Mouse (Mus musculus) kidney, postnatal 0 days (tissue): ENCODE results near the gene Calm2. TPM values are rescaled to one million over a fixed set of nuclear protein-coding genes. Genes with fewer than 3 reads are reported as not detected.

Experiments
- ATAC-seq: fragments of 200-750 bp; cut with Nextera tagmentation; replicated peaks from 2 replicates; pipeline ENCODE4 v1.8.0; 2017; ENCODE audit warnings: low read depth, moderate number of reproducible peaks, moderate TSS enrichment, moderate library complexity; ENCODE audit not compliant: low FRiP score
- DNase-seq: peaks from one replicate; pipeline ENCODE4 v3.0.0-alpha.2; 2016; ENCODE audit warnings: low spot score
- H3K27ac ChIP-seq: fragments of 300-500 bp; sonication (generic); 2 replicates; pipeline ENCODE4 v1.5.1; 2014; ENCODE audit warnings: mild to moderate bottlenecking
- H3K27me3 ChIP-seq: fragments of 300-500 bp; sonication (generic); 2 replicates; pipeline ENCODE4 v1.6.1; 2014; ENCODE audit warnings: low read length, mixed read lengths; ENCODE audit not compliant: insufficient read depth
- H3K36me3 ChIP-seq: fragments of 300-500 bp; sonication (generic); 2 replicates; pipeline ENCODE4 v1.6.1; 2014; ENCODE audit warnings: low read length, mixed read lengths; ENCODE audit not compliant: insufficient read depth
- H3K4me1 ChIP-seq: fragments of 300-500 bp; sonication (generic); replicated peaks from 2 replicates; pipeline ENCODE4 v1.6.1; 2014; ENCODE audit warnings: antibody characterized with exemption, low read length, mixed read lengths; ENCODE audit not compliant: insufficient read depth
- H3K4me2 ChIP-seq: fragments of 300-500 bp; sonication (generic); 2 replicates; pipeline ENCODE4 v1.6.1; 2014; ENCODE audit warnings: mild to moderate bottlenecking, low read length, moderate library complexity, mixed read lengths
- H3K4me3 ChIP-seq: fragments of 300-500 bp; sonication (generic); replicated peaks from 2 replicates; pipeline ENCODE4 v1.5.1; 2014; ENCODE audit warnings: low read depth, low read length
- H3K9ac ChIP-seq: fragments of 300-500 bp; sonication (generic); 2 replicates; pipeline ENCODE4 v1.6.1; 2014; ENCODE audit warnings: low read depth, low read length
- H3K9me3 ChIP-seq: fragments of 300-500 bp; sonication (generic); replicated peaks from 2 replicates; pipeline ENCODE4 v1.6.1; 2016; ENCODE audit warnings: low read length, inconsistent platforms, mixed read lengths
- CTCF ChIP-seq: IDR thresholded peaks from 2 replicates; pipeline ENCODE4 v1.5.1; 2016; ENCODE audit warnings: antibody characterized with exemption, low read depth, mild to moderate bottlenecking, moderate library complexity
- WGBS: fragments of 180-500 bp; shearing (Covaris S2); extraction: QIAGEN DNeasy Blood & Tissue Kit; methylation state at CpG from one replicate; pipeline ENCODE4 v1.1.7; 2014; 5-methylcytosine and 5-hydroxymethylcytosine counted together
- polyA plus RNA-seq: library from polyadenylated mRNA; unstranded; fragments of >200 nt; fragmentation: Nextera tagmentation; extraction: Ambion mirVana; gene quantifications from 2 replicates; pipeline ENCODE4 v1.2.1, GENCODE M21; 2015

The Calm2 gene
- polyA plus RNA-seq, 1 experiment from 2014 or later: 1,007 TPM

DNA sequence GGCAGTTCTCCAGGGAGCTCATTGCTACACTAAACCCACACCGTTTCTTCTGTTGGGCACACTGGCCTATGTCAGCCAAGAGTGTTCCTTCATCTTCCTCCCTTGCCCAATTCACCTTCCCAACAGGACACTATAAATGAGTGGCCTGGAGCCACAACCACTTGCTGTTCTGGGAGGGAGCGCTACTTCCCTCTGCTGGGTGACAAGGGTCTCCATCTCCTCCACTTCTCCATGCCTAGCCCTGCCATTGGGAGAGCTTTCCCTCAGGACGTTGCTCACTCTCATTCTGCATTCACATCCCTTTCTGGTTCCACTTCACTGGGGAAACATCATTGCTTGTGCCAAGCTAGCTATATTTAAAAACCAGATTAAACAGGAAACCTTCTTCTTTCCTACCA is 14.8 kb upstream of the Calm2 start:
- DNase-seq (no peak), ATAC-seq (no peak)
- no peaks in the 10 kb centered on the region for H3K36me3 ChIP-seq
- no peaks in the 10 kb centered on the region for H3K9me3 ChIP-seq
- peaks cover 29% of the 10 kb centered on the region for H3K4me1 ChIP-seq
- no peak overlapping the region for H3K4me2 ChIP-seq
- H3K9ac ChIP-seq: no peak overlapping the region
- H3K27ac ChIP-seq: no peak overlapping the region
- peak; percentile 52; the same call in 1 of the 2 replicates for TF ChIP-seq CTCF
- H3K27me3 ChIP-seq: no peaks in the 10 kb centered on the region
- WGBS: 47% methylated on average over 3 of the region's 3 CpGs
- no peak overlapping the region for H3K4me3 ChIP-seq

- ATAC-seq (no peak), DNase-seq (no peak)
- 22% methylated on average over 17 of the region's 17 CpGs for WGBS
- TF ChIP-seq CTCF: no peak
- H3K4me1 ChIP-seq: peaks cover 29% of the 10 kb centered on the region
- H3K4me2 ChIP-seq: peak overlapping the region; percentile 48
- 0 out of 2 replicates have a peak overlapping the region, but pooled peaks have one; percentile 33 for H3K9ac ChIP-seq
- no peaks in the 10 kb centered on the region for H3K36me3 ChIP-seq
- no peaks in the 10 kb centered on the region for H3K27me3 ChIP-seq
- peak overlapping the region; percentile 79 for H3K27ac ChIP-seq
- 0 out of 2 replicates have a peak overlapping the region, but pooled peaks have one; percentile 3 for H3K4me3 ChIP-seq
- no peaks in the 10 kb centered on the region for H3K9me3 ChIP-seq
These were observed 14.1 kb upstream of the Calm2 start for GRCm38 (mm10) chr17:87460669-87461498.

DNA sequence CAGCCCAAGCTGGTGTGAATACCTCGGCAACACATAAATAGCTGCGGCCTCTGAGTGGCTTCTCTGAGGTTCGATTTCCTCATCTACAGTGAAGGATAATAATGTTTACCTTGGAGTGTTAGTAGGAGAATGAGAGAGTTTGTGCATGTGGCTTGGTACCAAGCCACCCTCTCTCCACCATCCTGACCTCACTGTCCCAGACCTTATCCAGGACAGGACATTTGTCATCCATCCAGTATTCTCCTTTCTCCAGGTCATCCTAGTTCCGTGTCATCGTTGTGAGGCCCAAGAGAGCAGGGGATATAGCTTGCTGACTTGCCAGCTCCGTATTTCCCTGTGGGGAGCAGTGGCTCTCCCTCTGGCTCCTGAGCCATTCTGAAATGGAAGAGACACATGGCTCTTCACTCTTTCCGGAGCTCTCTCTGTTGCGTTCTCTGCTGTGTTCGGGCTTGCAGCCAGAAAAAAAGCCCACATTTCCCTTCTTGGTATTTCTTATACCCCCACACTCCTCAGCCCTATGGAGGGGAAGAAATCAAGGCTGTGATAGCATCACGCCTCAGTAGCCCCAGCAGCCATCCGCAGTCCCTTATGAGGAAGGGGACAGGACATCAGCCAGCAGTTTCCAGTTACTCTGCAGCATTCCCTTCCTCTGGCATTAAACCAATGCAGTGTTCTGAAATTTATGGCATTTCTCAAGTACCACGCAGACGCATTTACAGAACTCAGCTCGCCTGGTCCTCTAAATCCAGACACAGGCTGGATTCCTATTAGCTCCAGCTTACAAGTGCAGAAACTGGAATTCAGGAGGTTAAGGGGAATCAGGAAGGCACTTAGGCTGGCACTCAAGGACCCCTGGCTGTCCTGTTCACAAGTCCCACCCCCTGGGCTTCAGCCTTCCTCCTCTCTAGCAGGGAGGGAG is 13.3 kb upstream of the Calm2 start:
- ATAC-seq: peak; percentile 31; the same call in 1 of the 2 replicates
- peak; percentile 81 for DNase-seq
- H3K4me1 ChIP-seq: peaks cover 29% of the 10 kb centered on the region
- no peaks in the 10 kb centered on the region for H3K27me3 ChIP-seq
- WGBS: 6% methylated on average over 14 of the region's 14 CpGs
- H3K9ac ChIP-seq: peak overlapping the region; percentile 33; the same call in 1 of the 2 replicates
- H3K36me3 ChIP-seq: no peaks in the 10 kb centered on the region
- TF ChIP-seq CTCF: no peak
- H3K4me3 ChIP-seq: 0 out of 2 replicates have a peak overlapping the region, but pooled peaks have one; percentile 3
- H3K9me3 ChIP-seq: no peaks in the 10 kb centered on the region
- peak overlapping the region; percentile 79 for H3K27ac ChIP-seq
- H3K4me2 ChIP-seq: peak overlapping the region; percentile 48

- no peak overlapping the region for H3K4me3 ChIP-seq
- H3K4me1 ChIP-seq: peaks cover 29% of the 10 kb centered on the region
- H3K4me2 ChIP-seq: peak overlapping the region; percentile 48
- WGBS: 6% methylated on average over 15 of the region's 17 CpGs
- peak; percentile 86 for DNase-seq
- no peak for TF ChIP-seq CTCF
- no peaks in the 10 kb centered on the region for H3K9me3 ChIP-seq
- ATAC-seq: peak; percentile 88
- H3K36me3 ChIP-seq: no peaks in the 10 kb centered on the region
- 0 out of 2 replicates have a peak overlapping the region, but pooled peaks have one; percentile 13 for H3K9ac ChIP-seq
- H3K27ac ChIP-seq: peak overlapping the region; percentile 79
- no peaks in the 10 kb centered on the region for H3K27me3 ChIP-seq
These were observed 12.4 kb upstream of the Calm2 start for GRCm38 (mm10) chr17:87458911-87459749.

DNA sequence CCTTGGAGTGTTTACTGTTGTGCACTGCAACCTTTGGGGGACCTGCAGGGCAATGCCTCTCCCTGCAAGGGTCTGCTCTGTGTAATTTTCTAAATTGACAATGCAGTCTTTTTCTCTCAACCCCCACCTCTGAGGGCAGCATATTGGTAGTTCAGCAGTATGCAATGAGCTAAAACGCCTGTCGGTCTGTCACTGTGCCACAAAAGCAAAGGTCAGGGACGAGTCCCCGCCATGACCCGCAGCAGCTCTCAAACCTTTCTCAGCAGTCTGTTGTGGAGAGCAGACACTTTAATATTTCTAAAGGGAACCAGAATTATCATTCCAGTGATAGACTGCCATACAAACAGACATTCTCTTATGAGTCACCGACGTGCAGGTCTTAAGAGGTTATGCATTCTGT is 11.2 kb upstream of the Calm2 start:
- ATAC-seq (no peak), DNase-seq (no peak)
- Histone ChIP-seq H3K27me3 (no peaks in the 10 kb centered on the region), H3K4me1 (peaks cover 29% of the 10 kb centered on the region), H3K4me2 (no peak overlapping the region), H3K9ac (no peak overlapping the region), H3K36me3 (no peaks in the 10 kb centered on the region), H3K9me3 (no peaks in the 10 kb centered on the region), H3K27ac (no peak overlapping the region), H3K4me3 (no peak overlapping the region)
- no peak for TF ChIP-seq CTCF
- WGBS: 60% methylated on average over 7 of the region's 7 CpGs
